Mouse (Mus musculus) heart, embryonic 10.5 days (tissue): Measurements from ENCODE around the gene Pik3cg. TPM values are rescaled to one million over a fixed set of nuclear protein-coding genes. Genes with fewer than 3 reads are reported as not detected.

Source experiments
- DNase-seq: peaks from one replicate; pipeline ENCODE4 v3.0.0-alpha.2; 2017; ENCODE audit warnings: low spot score
- H3K27ac ChIP-seq: fragments of 300-500 bp; sonication (generic); 2 replicates; pipeline ENCODE4 v1.5.1; 2016; ENCODE audit warnings: mild to moderate bottlenecking
- H3K27me3 ChIP-seq: fragments of 300-500 bp; sonication (generic); 2 replicates; pipeline ENCODE4 v1.6.1; 2016; ENCODE audit warnings: mild to moderate bottlenecking; ENCODE audit not compliant: poor library complexity, insufficient read depth, severe bottlenecking
- H3K36me3 ChIP-seq: fragments of 300-500 bp; sonication (generic); 2 replicates; pipeline ENCODE4 v1.6.1; 2016; ENCODE audit warnings: mild to moderate bottlenecking, moderate library complexity
- H3K4me1 ChIP-seq: fragments of 300-500 bp; sonication (generic); 2 replicates; pipeline ENCODE4 v1.6.1; 2016; ENCODE audit warnings: mild to moderate bottlenecking
- H3K4me3 ChIP-seq: fragments of 300-500 bp; sonication (generic); 2 replicates; pipeline ENCODE4 v1.5.1; 2016; ENCODE audit warnings: mild to moderate bottlenecking, moderate library complexity
- H3K9me3 ChIP-seq: fragments of 300-500 bp; sonication (generic); 2 replicates; pipeline ENCODE4 v1.6.1; 2016; ENCODE audit warnings: mild to moderate bottlenecking, moderate library complexity
- WGBS: fragments of 180-500 bp; shearing (Covaris S2); methylation state at CpG from one replicate; pipeline ENCODE4 v1.1.7; 2016; 5-methylcytosine and 5-hydroxymethylcytosine counted together
- polyA plus RNA-seq: library from polyadenylated mRNA; unstranded; fragments of >200 nt; fragmentation: Nextera tagmentation; extraction: Ambion mirVana; gene quantifications from 2 replicates; pipeline ENCODE4 v1.2.1, GENCODE M21; 2016

The Pik3cg gene
- polyA plus RNA-seq, 1 experiment from 2014 or later = 0.82 TPM

GRCm38 (mm10) chr12:32124456-32124855 is 84.0 kb downstream of the Pik3cg start:
- Histone ChIP-seq H3K27me3 (no peaks in the 10 kb centered on the region), H3K4me1 (peaks cover 14% of the 10 kb centered on the region), H3K36me3 (no peaks in the 10 kb centered on the region), H3K27ac (peak overlapping the region; percentile 73; the same call in 1 of the 2 replicates), H3K9me3 (no peaks in the 10 kb centered on the region), H3K4me3 (no peak overlapping the region)
- 72% methylated on average over 2 of the region's 2 CpGs for WGBS
- peak; percentile 38 for DNase-seq

GRCm38 (mm10) chr12:32124030-32124429 is 84.4 kb downstream of the Pik3cg start:
- DNase-seq = no peak
- WGBS = 74% methylated on average over 8 of the region's 8 CpGs

GRCm38 (mm10) chr12:32123559-32123958 is 84.9 kb downstream of the Pik3cg start:
- Histone ChIP-seq H3K4me3 (no peak overlapping the region), H3K4me1 (peaks cover 14% of the 10 kb centered on the region), H3K36me3 (no peaks in the 10 kb centered on the region), H3K27ac (peak overlapping the region; percentile 73; the same call in 1 of the 2 replicates), H3K27me3 (no peaks in the 10 kb centered on the region), H3K9me3 (no peaks in the 10 kb centered on the region)
- peak; percentile 88 for DNase-seq
- 21% methylated on average over 5 of the region's 5 CpGs for whole genome bisulfite sequencing

More at GRCm38 (mm10) chr12:32124030-32124429, 84.4 kb downstream of the Pik3cg start:
- peaks cover 14% of the 10 kb centered on the region for H3K4me1 ChIP-seq
- no peaks in the 10 kb centered on the region for H3K9me3 ChIP-seq
- no peaks in the 10 kb centered on the region for H3K27me3 ChIP-seq
- no peak overlapping the region for H3K4me3 ChIP-seq
- peak overlapping the region; percentile 73; the same call in 1 of the 2 replicates for H3K27ac ChIP-seq
- H3K36me3 ChIP-seq = no peaks in the 10 kb centered on the region

Other genes with a start within 250 kb of the Pik3cg start
- gene Prkar2b, start 147.4 kb downstream of the Pik3cg start, polyA plus RNA-seq = 18.9 and 28.2 TPM in 2 replicates
- gene Ccdc71l, start 170.0 kb upstream of the Pik3cg start, polyA plus RNA-seq = 2.2 and 3.2 TPM in 2 replicates